Mouse (Mus musculus) embryonic fibroblast, embryonic 13.5 days (primary cell): Measurements from ENCODE around the gene Tspan32. TPM values are rescaled to one million over a fixed set of nuclear protein-coding genes. Genes with fewer than 3 reads are reported as not detected.

Source experiments
- H3K27ac ChIP-seq: 2 replicates; pipeline ENCODE4 v1.5.1; 2012; ENCODE audit warnings: low read length, control low read depth, inconsistent platforms; ENCODE audit not compliant: insufficient read depth
- H3K4me1 ChIP-seq: 2 replicates; pipeline ENCODE4 v1.6.1; 2011; ENCODE audit warnings: low read length; ENCODE audit not compliant: control insufficient read depth, insufficient read depth
- H3K4me3 ChIP-seq: 2 replicates; pipeline ENCODE4 v1.5.1; 2011; ENCODE audit warnings: mild to moderate bottlenecking, control low read depth, low read length; ENCODE audit not compliant: insufficient read depth
- CTCF ChIP-seq: IDR thresholded peaks from 2 replicates; pipeline ENCODE4 v1.5.1; 2011; ENCODE audit warnings: mild to moderate bottlenecking, control low read depth, low read length, moderate library complexity, borderline replicate concordance; ENCODE audit not compliant: insufficient read depth
- POLR2A ChIP-seq: IDR thresholded peaks from 2 replicates; pipeline ENCODE4 v1.6.1; 2011; ENCODE audit warnings: low read depth, mild to moderate bottlenecking, control low read depth, low read length, moderate library complexity
- polyA plus RNA-seq: library from polyadenylated mRNA; stranded (reverse); fragments of >200 nt; gene quantifications from 2 replicates; pipeline ENCODE4 v1.2.4, GENCODE M21; 2011; ENCODE audit warnings: low read depth; ENCODE audit not compliant: missing spikeins, insufficient read length

Gene Tspan32
- not detected in 2 replicates for polyA plus RNA-seq

- Histone ChIP-seq H3K27ac (no peak within 1 kb of the TSS), H3K4me1 (peaks cover 6% of the 10 kb centered on the region; the same call in 1 of the 2 replicates), H3K4me3 (no peak within 1 kb of the TSS)
- no peak for TF ChIP-seq POLR2A
- no peak for TF ChIP-seq CTCF
Measured at GRCm38 (mm10) chr7:143004727-143005343, at the start of gene Tspan32. Gene Tspan32 (plus strand): TSS chr7:143005046.

GRCm38 (mm10) chr7:142956018-142956417, 48.8 kb upstream of the Tspan32 start:
- H3K4me1 ChIP-seq, result no peaks in the 10 kb centered on the region
- H3K27ac ChIP-seq, result no peak overlapping the region
- no peak overlapping the region for H3K4me3 ChIP-seq
- TF ChIP-seq POLR2A, result no peak

GRCm38 (mm10) chr7:142958817-142959216, 46.0 kb upstream of the Tspan32 start:
- Histone ChIP-seq H3K4me1 (no peaks in the 10 kb centered on the region), H3K4me3 (no peak overlapping the region), H3K27ac (no peak overlapping the region)
- no peak for TF ChIP-seq POLR2A
- TF ChIP-seq CTCF, result no peak

- Histone ChIP-seq H3K4me3 (no peak overlapping the region), H3K4me1 (no peaks in the 10 kb centered on the region), H3K27ac (no peak overlapping the region)
- TF ChIP-seq POLR2A, result no peak
- no peak for TF ChIP-seq CTCF
Measured at GRCm38 (mm10) chr7:142959752-142960151, 45.1 kb upstream of the Tspan32 start.

GRCm38 (mm10) chr7:142967414-142967883, 37.4 kb upstream of the Tspan32 start:
- TF ChIP-seq CTCF, result no peak
- no peak for TF ChIP-seq POLR2A
- Histone ChIP-seq H3K4me3 (peak overlapping the region; percentile 11), H3K27ac (no peak overlapping the region), H3K4me1 (no peaks in the 10 kb centered on the region; the same call in 1 of the 2 replicates)

GRCm38 (mm10) chr7:142967884-142968808, 36.7 kb upstream of the Tspan32 start:
- H3K4me3 ChIP-seq, result peak overlapping the region; percentile 11
- no peak overlapping the region for H3K27ac ChIP-seq
- TF ChIP-seq POLR2A (no peak), CTCF (peak; percentile 46; the same call in 1 of the 2 replicates)

GRCm38 (mm10) chr7:142968809-142969511, 35.9 kb upstream of the Tspan32 start, which contains the start of gene Ascl2:
Gene Ascl2 (minus strand): TSS chr7:142969264.
- peak within 1 kb of the TSS; percentile 11 for H3K4me3 ChIP-seq
- TF ChIP-seq POLR2A (no peak), CTCF (no peak)
- H3K27ac ChIP-seq, result no peak within 1 kb of the TSS
- H3K4me1 ChIP-seq, result no peaks in the 10 kb centered on the region; the same call in 1 of the 2 replicates

More at GRCm38 (mm10) chr7:142967884-142968808, 36.7 kb upstream of the Tspan32 start:
- no peaks in the 10 kb centered on the region; the same call in 1 of the 2 replicates for H3K4me1 ChIP-seq

GRCm38 (mm10) chr7:142981908-142982307, 22.9 kb upstream of the Tspan32 start:
- Histone ChIP-seq H3K27ac (no peak overlapping the region), H3K4me3 (no peak overlapping the region)
- TF ChIP-seq POLR2A, result no peak
- TF ChIP-seq CTCF, result no peak

GRCm38 (mm10) chr7:142985146-142985545, 19.7 kb upstream of the Tspan32 start:
- TF ChIP-seq CTCF, result no peak
- no peak for TF ChIP-seq POLR2A
- no peak overlapping the region for H3K27ac ChIP-seq
- no peak overlapping the region for H3K4me3 ChIP-seq
- H3K4me1 ChIP-seq, result no peaks in the 10 kb centered on the region

More at GRCm38 (mm10) chr7:142981908-142982307, 22.9 kb upstream of the Tspan32 start:
- no peaks in the 10 kb centered on the region for H3K4me1 ChIP-seq
